Mouse (Mus musculus): ENCODE measurements around the gene Atp2c2.

- TF ChIP-seq EP300 (IDR thresholded peaks at IDR 0.05; ENCODE audit: insufficient read depth, low read depth, low read length) (no peak), POLR2A (IDR thresholded peaks at IDR 0.05; ENCODE audit: insufficient read depth, low read depth, low read length) (no peak)
Measured at GRCm38 (mm10) chr8:119789581-119789980, 89.8 kb downstream of the Atp2c2 start.

All from heart, adult 2 months (tissue).